Mouse (Mus musculus): ENCODE measurements around the gene Ganab. TPM values are rescaled to one million over a fixed set of nuclear protein-coding genes. Genes with fewer than 3 reads are reported as not detected.

Gene Ganab
- polyA plus RNA-seq, 1 experiment from 2014 or later: 91.7 TPM

DNA sequence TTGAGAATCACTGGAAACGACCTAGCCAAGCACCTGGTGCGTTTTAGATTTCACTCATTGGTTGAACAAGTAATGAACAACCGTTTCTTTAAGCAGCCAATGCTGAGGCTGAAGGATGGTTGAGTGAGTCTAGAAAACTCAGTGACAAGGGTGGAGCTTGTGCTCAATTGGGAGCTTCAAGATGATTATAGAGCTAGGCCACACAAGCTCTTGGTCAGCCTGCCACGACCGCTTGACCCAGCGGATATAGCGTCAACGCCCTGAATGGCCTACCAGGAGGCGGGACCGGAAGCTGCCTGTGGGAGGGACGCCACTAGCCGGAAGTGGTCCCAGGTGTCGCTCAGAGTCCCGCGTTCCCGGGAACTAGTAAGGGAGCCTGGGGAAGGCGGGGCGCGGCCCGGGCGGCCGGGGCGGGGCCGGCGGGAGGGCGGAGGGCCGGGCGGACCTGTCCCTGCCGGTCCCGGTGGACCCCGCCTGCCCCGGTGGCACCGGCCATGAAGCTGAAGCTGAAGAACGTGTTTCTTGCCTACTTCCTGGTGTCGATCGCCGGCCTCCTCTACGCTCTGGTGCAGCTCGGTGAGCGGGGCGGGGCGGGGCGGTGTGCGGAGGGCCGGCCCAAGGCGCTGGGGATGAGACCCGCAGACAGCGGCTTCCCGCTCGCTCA lies 22.3 kb downstream of the Ganab start, which contains the start of gene B3gat3:
Gene B3gat3, plus strand, starts transcription at position 302 of the 664 bp plus-strand sequence.
- Histone ChIP-seq H3K4me2 (peak within 1 kb of the TSS; percentile 84), H3K27me3 (no peaks in the 10 kb centered on the region), H3K4me1 (replicated peaks) (peaks cover 17% of the 10 kb centered on the region), H3K4me3 (peak within 1 kb of the TSS; percentile 84), H3K27ac (peak within 1 kb of the TSS; percentile 88), H3K9me3 (no peaks in the 10 kb centered on the region), H3K9ac (peak within 1 kb of the TSS; percentile 89), H3K36me3 (peaks cover 30% of the 10 kb centered on the region)
- peak; percentile 97 for ATAC-seq (ENCODE audit: low FRiP score)
- WGBS: 3% methylated on average over 50 of the region's 50 CpGs

- ATAC-seq (ENCODE audit: low FRiP score): peak; percentile 3
- Histone ChIP-seq H3K4me3 (peak overlapping the region; percentile 84), H3K9me3 (no peaks in the 10 kb centered on the region), H3K4me2 (peak overlapping the region; percentile 84), H3K4me1 (replicated peaks) (peaks cover 17% of the 10 kb centered on the region), H3K36me3 (peaks cover 30% of the 10 kb centered on the region), H3K9ac (peak overlapping the region; percentile 89), H3K27me3 (no peaks in the 10 kb centered on the region), H3K27ac (peak overlapping the region; percentile 88)
- 3% methylated on average over 6 of the region's 6 CpGs for WGBS
Observed at GRCm38 (mm10) chr19:8920836-8921291, 23.0 kb downstream of the Ganab start.

DNA sequence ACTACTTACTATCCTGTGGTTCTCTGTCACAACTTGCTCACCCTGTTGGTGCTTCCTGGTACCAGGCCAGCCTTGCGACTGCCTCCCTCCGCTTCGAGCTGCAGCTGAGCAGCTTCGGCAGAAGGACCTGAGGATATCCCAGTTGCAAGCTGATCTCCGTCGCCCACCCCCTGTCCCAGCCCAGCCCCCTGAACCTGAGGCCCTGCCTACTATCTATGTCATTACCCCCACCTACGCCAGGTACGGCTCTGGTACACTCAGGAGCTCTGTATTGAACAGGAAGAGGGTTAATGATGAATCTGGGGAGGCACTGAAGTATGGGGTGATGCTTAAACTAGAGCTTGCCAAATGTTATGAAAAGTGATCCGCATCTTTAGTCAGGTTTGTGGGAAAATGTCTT lies 23.9 kb downstream of the Ganab start:
- WGBS: 78% methylated on average over 9 of the region's 9 CpGs
- Histone ChIP-seq H3K4me3 (peak overlapping the region; percentile 84), H3K4me2 (peak overlapping the region; percentile 84), H3K36me3 (peaks cover 30% of the 10 kb centered on the region), H3K9me3 (no peaks in the 10 kb centered on the region), H3K27ac (no peak overlapping the region), H3K4me1 (replicated peaks) (peaks cover 17% of the 10 kb centered on the region), H3K27me3 (no peaks in the 10 kb centered on the region), H3K9ac (peak overlapping the region; percentile 39; the same call in 1 of the 2 replicates)
- no peak for ATAC-seq (ENCODE audit: low FRiP score)

- WGBS: 95% methylated on average over 2 of the region's 2 CpGs
- Histone ChIP-seq H3K4me3 (no peak overlapping the region), H3K9ac (no peak overlapping the region), H3K27me3 (peaks cover 6% of the 10 kb centered on the region; the same call in 1 of the 2 replicates), H3K4me2 (no peak overlapping the region), H3K9me3 (no peaks in the 10 kb centered on the region), H3K36me3 (peaks cover 44% of the 10 kb centered on the region), H3K4me1 (replicated peaks) (peaks cover 25% of the 10 kb centered on the region), H3K27ac (no peak overlapping the region)
- ATAC-seq (ENCODE audit: low FRiP score): no peak
Observed at GRCm38 (mm10) chr19:8926766-8927165, 28.9 kb downstream of the Ganab start.

- 90% methylated on average over 12 of the region's 12 CpGs for WGBS
- Histone ChIP-seq H3K36me3 (peaks cover 44% of the 10 kb centered on the region), H3K9ac (no peak overlapping the region), H3K27me3 (peaks cover 6% of the 10 kb centered on the region; the same call in 1 of the 2 replicates), H3K9me3 (no peaks in the 10 kb centered on the region), H3K4me2 (no peak overlapping the region), H3K4me3 (no peak overlapping the region), H3K27ac (no peak overlapping the region), H3K4me1 (replicated peaks) (peaks cover 24% of the 10 kb centered on the region)
- no peak for ATAC-seq (ENCODE audit: low FRiP score)
Observed at GRCm38 (mm10) chr19:8927891-8928525, 30.1 kb downstream of the Ganab start.

DNA sequence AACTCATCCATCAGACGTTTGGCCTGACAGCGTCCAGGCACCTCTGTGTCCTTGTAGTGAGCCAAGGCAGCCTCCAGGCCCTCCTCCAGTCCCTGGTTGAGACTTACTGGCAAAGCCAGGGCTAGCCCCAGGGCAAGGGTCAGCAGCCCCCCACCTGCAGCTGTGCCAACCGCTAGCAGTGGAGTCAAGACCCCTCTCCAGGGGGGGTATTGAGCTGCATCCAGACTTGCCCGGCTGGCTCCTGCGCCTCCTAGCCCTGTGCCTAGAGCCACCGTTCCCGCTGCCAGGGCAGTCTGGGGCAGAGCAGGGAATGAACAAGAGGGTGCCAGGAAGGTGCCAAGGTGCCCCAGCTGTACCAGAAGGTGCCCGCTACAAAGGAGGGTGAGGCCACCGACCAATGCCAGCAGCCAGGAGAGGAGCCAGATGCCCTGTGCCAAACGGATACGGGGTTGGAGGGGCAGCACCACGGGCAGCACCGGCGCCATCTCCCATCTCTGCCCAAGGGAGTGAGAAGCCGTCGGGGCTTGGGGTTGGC lies 30.9 kb downstream of the Ganab start:
- peak overlapping the region; percentile 54 for H3K4me3 ChIP-seq
- H3K9me3 ChIP-seq: no peaks in the 10 kb centered on the region
- WGBS: 18% methylated on average over 16 of the region's 16 CpGs
- peak; percentile 29; the same call in 1 of the 2 replicates for ATAC-seq (ENCODE audit: low FRiP score)
- peak overlapping the region; percentile 35; the same call in 1 of the 2 replicates for H3K27ac ChIP-seq
- peaks cover 24% of the 10 kb centered on the region for H3K4me1 ChIP-seq (replicated peaks)
- H3K9ac ChIP-seq: peak overlapping the region; percentile 77
- H3K36me3 ChIP-seq: peaks cover 40% of the 10 kb centered on the region
- peak overlapping the region; percentile 71 for H3K4me2 ChIP-seq
- H3K27me3 ChIP-seq: peaks cover 6% of the 10 kb centered on the region; the same call in 1 of the 2 replicates

DNA sequence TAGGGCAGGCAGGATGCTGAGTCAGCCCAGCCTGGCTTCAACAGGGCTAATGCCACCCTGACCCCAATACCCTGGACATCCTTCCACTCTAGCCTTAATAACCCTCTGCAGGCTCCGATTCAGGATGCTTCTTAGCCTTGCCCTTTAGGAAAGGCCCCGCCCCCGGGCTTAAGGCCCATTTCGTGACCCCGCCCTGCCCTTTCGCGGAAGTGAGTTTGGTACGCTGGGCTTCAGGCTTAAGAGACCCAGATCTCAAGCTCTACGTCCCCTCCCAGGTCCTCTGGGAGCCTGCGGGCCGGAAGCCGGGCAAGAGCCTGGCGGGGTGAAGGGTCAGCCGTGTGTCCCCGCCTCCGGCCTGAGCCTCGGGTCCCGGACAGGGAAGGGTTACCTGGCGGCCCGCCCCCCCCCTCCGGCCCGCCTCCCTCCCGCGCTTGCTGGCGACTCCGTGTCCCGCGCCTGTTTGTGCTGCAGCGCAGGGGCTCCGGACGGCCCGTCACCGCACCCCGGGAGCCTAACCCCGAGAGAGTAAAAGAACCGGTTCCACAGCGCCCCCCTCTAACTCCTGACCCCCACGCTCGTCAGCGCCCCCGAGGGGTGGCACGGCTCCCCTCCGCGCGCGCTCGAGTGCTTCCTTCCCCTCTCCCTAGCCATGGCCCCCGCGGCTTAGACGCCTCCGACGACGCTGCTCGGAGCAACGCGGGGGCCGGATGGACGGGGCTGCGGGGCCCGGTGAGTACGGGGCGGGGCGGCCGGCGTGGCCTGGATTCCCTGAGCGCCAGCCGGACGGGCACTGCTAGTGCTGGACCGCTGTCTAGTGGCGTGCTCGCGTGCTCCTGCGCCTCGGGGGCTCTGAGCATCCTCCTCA lies 31.6 kb downstream of the Ganab start, which contains the start of the genes Rom1 and Eml3:
Gene Rom1, minus strand, starts transcription at position 133 of the 865 bp plus-strand sequence.
Gene Eml3, plus strand, starts transcription at position 329 of the 865 bp plus-strand sequence.
- Histone ChIP-seq H3K4me2 (peak within 1 kb of the TSS; percentile 71), H3K9me3 (no peaks in the 10 kb centered on the region), H3K36me3 (peaks cover 45% of the 10 kb centered on the region), H3K4me3 (peak within 1 kb of the TSS; percentile 54), H3K27me3 (peaks cover 6% of the 10 kb centered on the region; the same call in 1 of the 2 replicates), H3K9ac (peak within 1 kb of the TSS; percentile 77), H3K4me1 (replicated peaks) (peaks cover 24% of the 10 kb centered on the region), H3K27ac (peak within 1 kb of the TSS; percentile 35)
- peak; percentile 46 for ATAC-seq (ENCODE audit: low FRiP score)
- under 1% methylated on average over 64 of the region's 74 CpGs for WGBS

DNA sequence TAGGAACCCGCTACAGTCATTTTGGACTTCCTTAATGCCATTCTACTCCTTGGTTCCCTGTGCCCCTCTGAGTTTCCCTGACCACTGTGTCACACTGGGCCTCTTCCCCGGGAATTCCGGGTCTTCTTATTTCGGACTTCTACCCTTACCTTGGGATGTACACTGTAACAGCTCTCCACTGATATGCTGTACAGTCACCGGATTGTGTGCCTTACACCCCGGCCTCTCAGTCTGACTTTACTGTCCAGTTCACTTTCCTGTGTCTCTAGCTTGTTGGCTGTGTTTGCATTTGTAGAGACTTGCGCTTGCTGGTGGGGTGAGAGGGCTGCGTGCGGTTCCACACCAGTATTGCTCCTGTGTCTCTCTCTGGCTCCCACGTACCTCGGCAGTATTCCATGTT lies 32.2 kb downstream of the Ganab start:
- H3K4me1 ChIP-seq (replicated peaks): peaks cover 24% of the 10 kb centered on the region
- peaks cover 44% of the 10 kb centered on the region for H3K36me3 ChIP-seq
- WGBS: 16% methylated on average over 11 of the region's 11 CpGs
- H3K4me3 ChIP-seq: peak overlapping the region; percentile 54
- H3K27ac ChIP-seq: no peak overlapping the region
- H3K9me3 ChIP-seq: no peaks in the 10 kb centered on the region
- ATAC-seq (ENCODE audit: low FRiP score): 0 out of 2 replicates have a peak, but pooled peaks have one; percentile 9
- peak overlapping the region; percentile 77 for H3K9ac ChIP-seq
- peaks cover 6% of the 10 kb centered on the region; the same call in 1 of the 2 replicates for H3K27me3 ChIP-seq
- H3K4me2 ChIP-seq: peak overlapping the region; percentile 71

- Histone ChIP-seq H3K27ac (no peak overlapping the region), H3K4me2 (peak overlapping the region; percentile 71), H3K4me1 (replicated peaks) (peaks cover 24% of the 10 kb centered on the region), H3K9ac (peak overlapping the region; percentile 35; the same call in 1 of the 2 replicates), H3K27me3 (peaks cover 6% of the 10 kb centered on the region; the same call in 1 of the 2 replicates), H3K9me3 (no peaks in the 10 kb centered on the region), H3K36me3 (peaks cover 38% of the 10 kb centered on the region), H3K4me3 (0 out of 2 replicates have a peak overlapping the region, but pooled peaks have one; percentile 54)
- ATAC-seq (ENCODE audit: low FRiP score): no peak
- WGBS: 91% methylated on average over 7 of the region's 7 CpGs
Observed at GRCm38 (mm10) chr19:8930771-8931170, 32.9 kb downstream of the Ganab start.

DNA sequence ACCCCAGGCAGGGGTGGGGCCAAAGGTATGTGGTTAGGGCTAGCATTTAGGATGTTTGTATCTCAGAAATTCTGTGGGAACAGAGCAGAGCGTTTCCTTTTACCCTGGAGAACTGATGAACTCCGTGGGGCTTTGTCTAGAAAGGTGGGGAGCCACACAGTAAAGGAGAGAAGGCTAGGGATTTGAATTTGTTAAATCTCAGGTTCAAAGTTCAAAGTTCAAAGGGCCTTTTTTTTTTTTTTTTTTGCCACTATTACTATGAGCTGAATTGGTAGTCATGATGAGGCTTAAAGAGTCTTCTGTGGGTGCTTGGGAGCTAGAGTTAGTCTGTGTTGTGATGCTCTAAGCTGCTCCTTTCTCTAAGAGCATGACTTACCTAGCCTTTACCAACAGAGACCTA lies 38.9 kb downstream of the Ganab start:
- Histone ChIP-seq H3K4me3 (no peak overlapping the region), H3K9ac (no peak overlapping the region), H3K9me3 (no peaks in the 10 kb centered on the region), H3K27me3 (no peaks in the 10 kb centered on the region), H3K4me1 (replicated peaks) (peaks cover 9% of the 10 kb centered on the region), H3K36me3 (peaks cover 18% of the 10 kb centered on the region), H3K4me2 (no peak overlapping the region), H3K27ac (no peak overlapping the region)
- ATAC-seq (ENCODE audit: low FRiP score): no peak
- WGBS: 84% methylated on average over 2 of the region's 2 CpGs

DNA sequence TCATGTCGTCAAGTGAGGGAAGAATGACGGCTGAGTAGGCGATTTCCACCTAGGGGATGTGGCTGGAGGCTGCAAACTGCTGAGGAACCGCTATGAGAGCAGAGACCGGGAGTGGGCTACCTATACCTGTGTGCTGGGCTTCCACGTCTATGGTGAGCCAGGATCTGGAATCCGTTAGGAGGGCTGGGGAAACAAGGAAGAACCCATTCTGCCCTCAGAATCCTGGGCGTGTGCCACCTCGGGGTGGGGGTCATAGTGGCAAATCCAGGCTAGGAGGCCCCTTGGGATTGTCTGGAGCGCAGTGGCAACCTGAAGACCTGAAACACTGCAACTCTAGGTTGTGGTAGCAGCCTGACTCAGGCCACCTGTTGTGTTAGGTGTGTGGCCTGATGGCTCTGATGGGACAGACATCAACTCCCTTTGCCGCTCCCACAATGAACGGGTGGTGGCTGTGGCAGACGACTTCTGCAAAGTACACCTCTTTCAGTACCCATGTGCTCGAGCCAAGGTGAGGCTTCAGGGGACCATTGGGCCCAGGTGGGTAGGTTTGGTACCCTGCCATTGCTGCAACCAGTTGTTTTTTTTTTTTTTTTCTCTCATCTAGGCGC lies 42.8 kb downstream of the Ganab start:
- H3K27me3 ChIP-seq: no peaks in the 10 kb centered on the region
- peaks cover 24% of the 10 kb centered on the region for H3K36me3 ChIP-seq
- H3K4me1 ChIP-seq (replicated peaks): peaks cover 40% of the 10 kb centered on the region
- H3K4me2 ChIP-seq: peak overlapping the region; percentile 74
- no peaks in the 10 kb centered on the region for H3K9me3 ChIP-seq
- 0 out of 2 replicates have a peak, but pooled peaks have one; percentile 1 for ATAC-seq (ENCODE audit: low FRiP score)
- no peak overlapping the region; the same call in 1 of the 2 replicates for H3K4me3 ChIP-seq
- H3K27ac ChIP-seq: no peak overlapping the region
- 83% methylated on average over 15 of the region's 15 CpGs for WGBS
- peak overlapping the region; percentile 98 for H3K9ac ChIP-seq

All from hindbrain, embryonic 13.5 days (tissue).